Mouse (Mus musculus): ENCODE data around the gene Zdhhc7. TPM values are rescaled to one million over a fixed set of nuclear protein-coding genes. Genes with fewer than 3 reads are reported as not detected.

Zdhhc7 gene
- total RNA-seq, 2 experiments from 2014 or later: 39.5 to 40.8 TPM

- DNase-seq: no peak
Measured at GRCm38 (mm10) chr8:120034471-120034870, 66.8 kb downstream of the Zdhhc7 start.

DNA sequence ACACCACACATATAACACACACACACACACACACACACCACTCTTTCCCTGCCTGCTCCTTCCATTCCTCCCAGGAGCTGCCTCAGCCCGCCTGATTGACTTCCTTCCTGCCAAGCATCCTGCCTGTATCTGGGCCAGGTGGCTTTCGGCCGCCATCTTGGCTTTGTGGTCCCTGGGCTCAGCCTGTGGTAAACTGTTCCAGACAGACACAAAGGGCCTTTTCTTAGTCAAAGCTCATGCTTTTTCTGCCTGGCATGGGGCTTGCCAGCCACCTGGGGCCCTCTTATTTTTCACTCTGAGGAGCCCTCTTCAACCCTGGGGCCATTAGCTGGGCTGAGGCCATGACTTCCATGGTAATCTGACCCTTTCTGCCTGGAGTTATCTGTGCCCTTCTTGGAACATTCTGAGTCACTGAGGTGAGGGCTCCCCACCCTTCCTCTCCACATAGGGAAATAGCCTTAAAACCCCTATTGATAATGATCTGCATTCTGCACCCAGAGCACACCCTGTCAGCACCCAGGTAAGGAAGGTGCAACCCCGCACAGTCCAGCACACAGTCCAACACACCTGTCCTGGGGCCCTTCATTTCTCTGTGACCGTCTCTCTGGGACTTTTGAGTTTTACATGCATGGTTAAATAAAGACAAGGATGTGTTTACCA is 68.6 kb downstream of the Zdhhc7 start:
- DNase-seq: peak; percentile 5

Other genes starting within 250 kb of the Zdhhc7 start
- 1 to 10 TPM; 4.7 to 4.8 TPM for gene Klhl36, start 239.2 kb downstream of the Zdhhc7 start, total RNA-seq (2021)
- 10 to 100 TPM; 80.8 to 86.6 TPM for gene Usp10, start 191.1 kb downstream of the Zdhhc7 start, total RNA-seq (2021)
- gene Gm20388, start 190.6 kb downstream of the Zdhhc7 start, total RNA-seq (2021): 1 to 10 TPM in 1 of 2 experiments, not detected in 1; 5.8 TPM
- 1 to 10 TPM; 3.6 to 4.6 TPM for gene Crispld2, start 109.0 kb downstream of the Zdhhc7 start, total RNA-seq (2021)
- 10 to 100 TPM; 19.3 to 23.8 TPM for gene 6430548M08Rik, start 12.7 kb upstream of the Zdhhc7 start, total RNA-seq (2021)
- gene Fam92b, start 76.0 kb upstream of the Zdhhc7 start, total RNA-seq (2021): not detected
- gene Gse1, start 127.0 kb upstream of the Zdhhc7 start, total RNA-seq (2021): 10 to 100 TPM; 33.5 to 37.4 TPM

All from heart, postnatal 4 days (tissue).